Mouse (Mus musculus) mesoderm, embryonic 11.5 days (tissue): ENCODE results near the gene Sympk.

ENCODE experiments used
- DNase-seq: peaks from one replicate; pipeline ENCODE4 v3.0.0-alpha.2; 2012; ENCODE audit warnings: low read depth, low spot score

The Sympk gene

DNA sequence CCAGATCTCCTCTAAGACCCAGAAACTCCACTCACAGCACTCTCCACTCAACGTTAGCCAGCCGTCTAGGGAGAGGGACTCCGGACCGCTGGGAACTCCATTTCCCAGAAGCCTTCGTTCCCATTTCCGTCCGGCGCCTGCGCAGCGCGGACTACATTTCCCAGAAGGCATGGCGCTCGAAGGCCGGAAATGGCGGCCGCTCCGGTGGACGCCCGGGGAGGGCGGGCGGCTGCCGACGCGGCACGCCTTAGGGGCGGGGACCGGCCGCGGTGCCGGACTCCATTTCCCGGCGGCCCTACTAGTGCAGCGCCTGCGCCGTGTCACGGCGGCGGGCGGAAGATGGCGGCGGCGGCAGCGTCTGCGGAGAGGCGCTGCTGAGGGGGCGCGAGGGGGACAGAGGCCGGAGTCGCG lies at the start of gene Sympk:
TSS of gene Sympk (plus strand) at position 282 of the 411 bp plus-strand sequence.
- peak; percentile 98 for DNase-seq

DNA sequence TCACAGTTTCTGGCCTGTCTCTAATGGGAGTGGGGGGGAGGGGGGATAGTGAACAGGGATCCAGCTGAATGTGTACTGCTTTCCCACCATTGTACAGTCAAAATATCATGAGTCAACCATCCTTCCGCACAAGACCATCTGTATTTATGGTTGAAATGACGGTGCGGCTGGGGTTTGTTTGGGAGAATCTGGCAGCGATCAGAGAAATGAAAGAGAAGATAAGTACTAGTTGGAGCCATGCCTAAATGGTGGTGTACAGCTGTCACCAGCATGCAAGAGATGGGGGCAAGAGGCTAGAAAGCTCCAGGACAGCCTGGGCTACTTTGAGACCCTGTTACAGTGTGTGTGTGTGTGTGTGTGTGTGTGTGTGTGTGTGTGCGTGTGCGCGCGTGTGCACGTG lies 45.8 kb upstream of the Sympk start:
- no peak for DNase-seq

DNA sequence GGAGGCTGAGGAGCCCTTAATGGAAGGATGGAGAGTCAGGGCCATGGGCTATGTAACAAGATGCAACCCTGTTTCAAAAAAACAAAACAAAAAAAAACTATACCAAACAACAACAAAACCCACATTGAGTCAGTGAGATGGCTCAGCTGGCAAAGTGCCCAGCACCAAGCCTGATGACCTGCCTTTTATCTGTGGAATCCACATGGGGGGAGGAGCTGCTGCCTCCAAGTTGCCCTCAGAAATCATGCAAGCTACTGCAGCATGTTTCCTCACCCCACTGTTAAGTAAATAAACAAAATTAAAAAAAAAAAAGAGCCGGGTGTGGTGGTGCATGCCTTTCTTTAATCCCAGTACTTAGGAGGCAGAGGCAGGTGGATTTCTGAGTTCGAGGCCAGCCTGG lies 37.7 kb upstream of the Sympk start:
- DNase-seq: no peak

DNA sequence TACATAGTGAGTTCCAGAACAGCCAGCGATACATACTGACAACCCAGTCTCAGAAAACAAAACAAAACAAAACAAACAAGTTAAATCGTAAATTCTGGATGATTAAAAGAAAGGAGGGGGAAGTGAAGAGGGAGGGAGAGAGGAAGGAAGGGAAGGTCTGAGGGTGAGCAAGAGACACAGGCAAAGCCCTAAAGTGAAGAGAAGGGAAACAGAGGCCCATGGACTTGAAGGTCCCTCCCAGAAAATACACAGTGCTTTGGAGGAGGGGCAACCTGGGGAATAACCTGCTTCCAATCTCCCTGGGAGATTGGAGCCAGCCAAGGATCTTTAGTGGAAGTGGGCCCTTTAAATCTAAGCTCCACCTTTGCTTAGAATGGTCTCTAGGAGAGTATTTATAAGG lies 37.1 kb upstream of the Sympk start, which contains the start of gene Nanos2:
TSS of gene Nanos2 (plus strand) at position 301 of the 400 bp plus-strand sequence.
- DNase-seq: no peak

DNA sequence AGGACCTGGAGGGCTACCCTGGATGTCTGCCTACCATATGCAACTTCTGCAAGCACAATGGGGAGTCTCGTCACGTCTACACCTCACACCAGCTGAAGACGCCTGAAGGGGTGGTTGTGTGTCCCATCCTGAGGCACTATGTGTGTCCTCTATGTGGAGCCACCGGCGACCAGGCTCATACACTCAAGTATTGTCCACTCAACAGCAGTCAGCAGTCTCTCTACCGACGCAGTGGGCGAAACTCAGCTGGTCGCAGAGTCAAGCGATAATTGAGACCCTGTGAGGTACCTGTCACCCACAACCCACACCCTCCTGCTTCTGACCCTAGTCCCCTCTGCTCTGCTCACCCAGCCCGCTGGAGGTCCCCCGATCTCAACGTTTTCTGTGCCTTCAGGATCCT lies 36.4 kb upstream of the Sympk start:
- DNase-seq: no peak

DNA sequence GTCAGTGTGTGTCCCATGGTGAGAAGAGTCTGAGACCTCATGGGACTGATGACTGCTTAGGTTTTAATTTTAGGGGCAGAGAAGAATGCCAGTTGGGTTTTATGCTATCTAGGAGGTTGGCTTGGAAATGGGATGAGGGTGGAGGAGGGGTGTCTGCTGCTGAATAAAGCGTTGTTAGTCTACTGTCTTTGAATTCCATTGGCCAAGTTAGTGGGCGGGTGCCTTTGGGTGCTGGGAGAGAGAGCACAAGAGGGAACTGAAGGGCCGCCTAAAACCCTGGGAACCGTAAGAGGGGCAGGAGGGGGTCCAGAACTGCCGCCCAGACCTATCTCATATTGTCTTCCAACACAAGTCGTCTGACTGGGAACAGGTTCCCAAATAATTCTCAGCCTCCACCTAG lies 35.4 kb upstream of the Sympk start:
- DNase-seq: no peak

DNA sequence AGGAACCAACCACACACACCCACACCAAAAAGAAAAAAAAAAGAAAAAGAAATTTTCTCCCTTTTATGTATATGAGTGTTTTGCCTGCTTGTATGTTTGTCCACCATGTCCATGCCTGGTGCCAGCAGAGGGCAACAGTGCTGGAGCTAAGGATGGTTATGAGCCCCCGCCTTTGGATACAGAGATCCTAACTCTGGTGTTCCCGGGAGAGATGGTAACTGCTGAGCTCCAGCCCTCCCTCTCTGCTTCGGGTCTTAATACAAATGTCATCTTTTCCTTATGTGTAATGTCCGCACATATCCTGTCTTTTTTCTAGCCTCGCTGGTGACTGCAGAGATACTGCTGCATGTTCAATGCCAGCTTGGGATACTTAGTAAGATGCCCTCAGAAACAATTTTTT lies 34.2 kb upstream of the Sympk start:
- DNase-seq: no peak

DNA sequence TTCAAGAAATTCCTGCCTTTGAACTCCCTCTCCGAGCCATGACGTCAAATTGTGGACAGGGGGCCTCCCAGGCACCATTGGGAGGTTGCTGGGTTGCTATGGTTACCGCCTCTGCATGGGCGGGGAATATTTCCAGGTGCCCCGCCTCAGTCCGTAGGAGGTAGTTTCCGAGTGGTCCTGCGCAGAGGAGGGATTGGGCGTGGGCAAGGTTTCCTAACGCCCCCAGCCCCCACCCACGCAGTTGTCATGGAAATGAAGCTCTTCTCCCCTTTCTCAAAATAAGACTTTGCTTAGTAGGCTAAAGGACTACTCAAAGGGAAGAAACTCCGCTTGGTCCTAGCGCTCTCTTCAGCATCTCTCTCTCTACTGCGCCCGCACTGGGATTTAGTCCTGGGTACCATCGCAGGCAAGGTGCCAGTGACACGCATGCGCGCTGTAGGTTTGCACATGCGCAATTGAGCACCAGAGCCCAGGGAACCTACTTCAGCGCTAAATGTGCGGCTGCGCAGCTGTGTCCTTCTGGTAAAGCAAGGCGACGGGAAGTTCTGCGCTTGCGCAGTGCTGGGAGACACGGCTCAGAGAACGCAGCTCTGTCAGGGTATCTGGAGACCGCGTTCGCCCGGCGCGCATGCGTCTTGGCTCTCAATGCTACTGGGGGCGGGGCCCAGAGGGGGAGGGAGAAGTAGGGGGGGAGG lies 33.4 kb upstream of the Sympk start, which contains the start of gene Mypop:
TSS of gene Mypop (plus strand) at position 645 of the 695 bp plus-strand sequence.
- DNase-seq: peak; percentile 100

DNA sequence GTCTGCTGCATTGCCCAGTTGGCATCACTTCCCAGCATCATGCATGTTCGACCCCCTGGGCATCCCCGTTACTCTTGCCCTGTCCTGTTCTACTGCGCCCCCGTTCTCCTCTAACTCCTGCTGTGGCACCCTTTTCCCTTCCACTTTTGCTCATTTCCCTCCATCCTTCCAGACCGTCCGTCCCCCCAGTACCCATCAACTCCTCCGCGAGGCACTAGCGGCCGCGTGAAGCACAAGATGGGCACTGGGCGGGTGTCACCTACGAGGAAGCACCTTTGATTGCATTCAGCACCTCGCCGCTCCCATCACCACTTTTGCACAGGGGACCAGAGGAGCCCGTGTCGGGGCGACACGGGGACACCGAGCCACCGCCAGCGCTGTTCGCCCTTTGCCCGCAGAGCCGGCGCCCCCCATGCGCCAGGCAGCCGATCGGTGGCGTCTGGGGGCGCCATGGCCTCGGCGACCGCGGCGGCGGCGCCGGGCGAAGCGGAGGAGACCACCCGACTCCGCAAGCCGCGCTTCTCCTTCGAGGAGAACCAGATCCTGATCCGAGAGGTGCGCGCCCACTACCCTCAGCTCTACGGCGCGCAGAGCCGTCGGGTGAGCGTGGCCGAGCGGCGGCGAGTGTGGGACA lies 32.4 kb upstream of the Sympk start:
- DNase-seq: no peak

DNA sequence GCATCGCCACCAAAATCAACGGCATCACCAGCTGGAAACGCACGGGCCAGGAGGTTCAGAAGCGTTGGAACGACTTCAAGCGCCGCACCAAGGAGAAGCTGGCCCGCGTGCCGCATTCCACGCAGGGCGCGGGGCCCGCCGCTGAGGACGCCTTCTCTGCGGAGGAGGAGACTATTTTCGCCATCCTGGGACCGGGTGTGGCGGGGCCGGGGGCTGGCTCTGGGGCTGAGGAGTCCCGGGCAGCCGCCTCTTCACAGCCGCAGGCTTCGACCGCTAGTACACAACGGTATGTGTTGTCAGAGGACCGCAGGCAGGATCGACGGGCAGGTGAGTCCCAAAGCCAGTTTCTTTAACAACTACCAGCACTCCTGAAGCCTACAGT lies 31.9 kb upstream of the Sympk start:
- no peak for DNase-seq

DNA sequence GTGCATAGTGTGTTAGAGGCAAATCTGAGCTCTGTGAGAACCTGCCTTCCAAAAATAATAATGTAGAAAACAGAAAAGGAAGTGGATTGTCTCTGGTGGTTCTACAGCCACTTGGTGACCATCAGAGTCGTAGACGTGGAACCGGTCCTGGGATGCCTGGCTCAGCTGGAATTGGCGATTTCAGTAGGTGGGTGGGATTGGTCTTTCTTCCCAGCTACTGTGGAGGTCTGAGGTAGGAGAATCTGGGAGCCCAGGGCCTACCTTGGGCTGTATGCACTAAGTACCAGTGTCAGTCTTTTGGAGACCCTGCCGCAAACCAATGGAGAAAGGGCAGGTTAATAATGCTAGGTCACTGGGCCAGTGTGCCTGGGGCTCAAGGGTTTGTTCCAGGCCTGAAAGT lies 31.1 kb upstream of the Sympk start:
- no peak for DNase-seq

DNA sequence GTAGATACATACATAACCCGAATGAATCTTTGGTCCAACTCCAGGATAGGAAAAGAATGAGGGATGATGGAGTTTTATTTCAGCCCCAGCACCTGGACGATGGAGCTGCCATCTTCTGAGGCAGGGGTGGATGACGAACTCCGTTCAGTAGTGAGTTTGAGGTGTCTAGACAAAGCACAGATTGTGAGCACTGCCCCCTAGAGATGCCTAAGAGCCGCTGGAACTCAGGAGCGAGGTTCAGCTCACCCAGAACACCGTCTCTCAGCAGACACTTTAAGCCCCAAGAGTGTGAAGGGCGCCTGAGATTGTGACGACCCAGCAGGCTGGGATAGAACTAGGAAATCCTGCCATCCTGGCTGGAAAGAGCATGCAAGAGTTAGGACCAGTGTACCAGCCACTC lies 25.3 kb upstream of the Sympk start:
- DNase-seq: no peak

DNA sequence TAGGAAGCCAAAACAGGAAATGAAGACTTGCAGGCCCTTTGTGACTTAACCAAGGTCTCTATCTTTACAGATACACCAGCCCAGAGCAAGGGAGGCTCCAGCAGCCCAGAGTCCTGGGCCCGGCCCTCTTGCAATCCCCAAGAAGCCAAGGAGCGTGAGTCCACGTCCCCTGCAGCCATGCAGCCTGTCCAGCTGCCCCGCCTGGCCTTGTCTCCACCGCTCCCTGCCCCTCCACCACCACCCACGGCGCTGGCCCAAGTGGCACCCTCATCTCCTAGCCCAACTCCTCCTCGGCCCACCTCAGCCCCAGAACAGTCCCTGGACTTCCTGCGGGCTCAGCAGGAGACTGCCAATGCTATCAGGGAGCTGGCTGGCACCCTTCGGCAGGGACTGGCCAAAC lies 23.8 kb upstream of the Sympk start:
- no peak for DNase-seq

DNA sequence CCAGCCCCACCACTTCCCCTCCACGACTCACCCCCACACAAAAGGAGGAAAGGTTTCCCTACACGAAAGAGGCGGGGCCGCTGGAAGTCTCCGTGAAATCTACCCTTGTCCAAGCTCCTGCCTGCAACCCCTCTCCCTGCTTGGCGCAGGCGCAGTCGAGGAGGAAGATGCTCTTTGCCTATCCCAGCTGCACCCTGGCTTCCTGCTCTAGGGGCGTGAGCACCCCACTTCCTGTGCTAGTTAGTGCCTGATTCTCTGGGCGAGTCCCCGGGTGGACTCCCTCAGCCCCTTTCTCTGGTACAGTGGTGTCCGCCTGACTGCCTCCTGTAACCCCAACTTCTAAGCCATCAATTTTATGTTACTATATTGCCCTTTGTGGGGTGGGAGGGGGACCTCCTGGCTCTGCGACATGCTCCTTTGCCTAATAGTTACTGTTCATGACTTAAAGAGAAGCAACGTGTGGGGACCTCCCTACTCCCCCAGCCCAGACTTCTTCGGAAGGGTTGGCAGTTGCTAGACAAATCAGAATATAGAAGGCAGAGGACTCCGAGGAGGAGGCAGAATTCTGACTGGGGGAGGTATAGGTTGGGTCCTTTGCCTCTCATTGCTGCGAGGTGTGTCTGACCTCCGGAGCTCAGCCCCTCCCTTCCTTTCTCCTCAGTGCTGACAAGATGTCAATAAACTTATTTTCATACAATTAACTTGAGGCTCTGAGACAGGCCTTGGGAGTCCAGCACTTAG lies 22.9 kb upstream of the Sympk start:
- DNase-seq: peak; percentile 77

DNA sequence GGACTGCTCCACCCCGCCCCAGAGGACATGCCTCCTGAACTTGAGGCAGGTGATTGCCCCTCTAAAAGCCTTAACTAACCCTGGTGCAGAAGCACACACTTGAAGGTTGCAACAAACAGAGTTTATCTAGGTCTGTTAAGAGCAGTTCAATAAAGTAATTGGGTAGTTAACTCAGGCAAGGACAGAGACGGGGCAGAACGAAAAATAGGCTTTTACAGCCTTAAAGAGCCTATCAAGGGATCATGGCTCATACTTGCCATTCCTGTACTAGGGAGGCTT lies 22.4 kb upstream of the Sympk start:
- DNase-seq: no peak

DNA sequence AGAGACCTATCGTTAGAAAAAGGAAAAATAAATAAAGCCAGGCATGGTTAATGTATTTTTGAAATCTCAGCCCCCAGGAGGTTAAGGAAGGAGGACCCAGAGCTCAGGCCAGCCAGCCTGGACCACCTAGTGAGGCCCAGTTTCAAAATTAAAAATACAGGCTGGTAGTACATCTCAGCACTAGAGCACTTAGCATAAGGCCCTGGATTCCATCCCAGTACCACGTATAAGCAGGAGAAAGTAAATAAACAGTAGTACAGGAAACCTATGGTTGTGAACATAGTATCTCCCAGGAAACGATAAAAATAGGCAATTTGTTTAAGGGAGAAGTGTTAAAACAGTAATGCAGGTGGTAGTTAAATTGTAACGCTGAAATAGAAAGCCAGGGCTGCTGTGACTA lies 22.1 kb upstream of the Sympk start:
- DNase-seq: no peak

DNA sequence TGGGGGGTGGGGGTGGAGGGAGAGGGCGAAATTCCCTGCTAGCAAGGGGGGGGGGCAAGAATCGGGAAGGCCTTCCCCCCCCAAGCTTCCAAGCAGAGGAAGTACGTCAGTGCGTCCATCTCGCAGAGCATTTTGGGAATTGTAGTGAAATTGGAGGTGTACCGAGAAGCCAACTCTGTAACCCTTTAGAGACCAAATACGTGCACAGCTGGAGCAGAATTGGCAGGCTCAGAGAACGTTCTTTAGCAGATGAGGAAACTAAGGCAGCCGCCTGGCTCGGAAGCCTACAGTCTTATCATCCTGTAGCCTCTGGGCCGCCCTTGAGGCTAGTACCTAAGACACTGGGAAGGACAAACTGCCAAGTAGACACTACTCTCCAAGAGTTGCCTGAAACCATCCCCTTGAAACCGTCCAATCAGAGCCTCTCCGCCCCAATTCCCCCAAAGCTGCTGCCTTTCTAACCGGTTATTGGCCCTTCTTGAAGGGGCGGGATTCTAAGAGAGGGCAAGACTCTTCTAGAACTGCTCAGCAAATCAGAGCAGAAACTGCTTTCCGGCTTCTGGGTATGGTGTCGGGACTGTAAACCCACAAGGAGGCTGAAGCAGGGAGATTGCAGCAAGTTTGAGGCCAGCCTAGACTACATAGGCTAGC lies 21.2 kb upstream of the Sympk start:
- DNase-seq: peak; percentile 87

DNA sequence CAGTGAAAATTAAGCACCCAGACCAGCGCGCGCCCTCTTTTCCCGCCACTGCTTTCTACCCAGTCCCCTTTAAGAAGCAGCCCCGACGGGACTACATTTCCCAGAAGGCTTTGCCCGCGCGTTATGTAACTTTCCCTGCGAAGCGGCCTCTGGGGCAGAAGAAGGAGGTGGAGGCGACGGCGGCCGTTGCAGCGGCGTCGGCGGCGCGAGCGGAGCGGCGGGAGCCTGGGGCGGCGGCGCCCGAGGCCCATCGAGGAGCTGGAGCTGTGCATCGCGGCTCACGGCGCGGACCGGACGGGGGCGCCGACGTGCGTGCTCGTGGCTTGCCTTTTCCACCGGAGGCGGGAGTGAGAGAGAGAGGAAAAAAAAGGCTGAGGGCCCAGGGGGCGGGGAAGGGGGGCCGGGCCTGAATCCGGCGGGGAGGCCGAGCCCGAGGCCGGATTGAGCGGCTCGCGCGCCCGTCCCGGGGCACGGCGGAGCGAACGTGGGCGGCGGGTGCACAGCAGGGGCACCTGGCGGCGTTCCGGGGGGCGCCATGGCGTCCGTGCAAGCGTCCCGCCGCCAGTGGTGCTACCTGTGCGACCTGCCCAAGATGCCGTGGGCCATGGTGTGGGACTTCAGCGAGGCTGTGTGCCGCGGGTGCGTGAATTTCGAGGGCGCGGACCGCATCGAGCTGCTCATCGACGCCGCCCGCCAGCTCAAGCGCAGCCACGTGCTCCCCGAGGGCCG lies 20.1 kb upstream of the Sympk start, which contains the start of gene Irf2bp1:
TSS of gene Irf2bp1 (plus strand) at position 143 of the 729 bp plus-strand sequence.
- peak; percentile 94 for DNase-seq

DNA sequence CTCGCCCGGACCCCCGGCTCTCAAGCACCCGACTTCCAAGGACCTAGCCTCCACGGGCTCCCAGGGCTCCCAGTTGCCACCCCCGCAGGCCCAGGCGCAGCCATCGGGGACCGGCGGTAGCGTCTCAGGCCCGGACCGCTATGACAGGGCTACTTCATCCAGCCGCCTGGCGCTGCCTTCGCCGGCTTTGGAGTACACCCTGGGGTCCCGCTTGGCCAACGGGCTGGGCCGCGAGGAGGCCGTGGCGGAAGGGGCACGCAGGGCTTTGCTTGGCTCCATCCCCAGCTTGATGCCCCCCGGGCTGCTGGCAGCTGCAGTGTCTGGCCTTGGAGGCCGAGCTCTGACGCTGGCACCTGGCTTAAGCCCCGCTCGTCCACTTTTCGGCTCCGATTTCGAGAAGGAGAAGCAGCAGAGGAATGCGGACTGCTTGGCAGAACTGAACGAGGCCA lies 19.5 kb upstream of the Sympk start:
- DNase-seq: no peak

DNA sequence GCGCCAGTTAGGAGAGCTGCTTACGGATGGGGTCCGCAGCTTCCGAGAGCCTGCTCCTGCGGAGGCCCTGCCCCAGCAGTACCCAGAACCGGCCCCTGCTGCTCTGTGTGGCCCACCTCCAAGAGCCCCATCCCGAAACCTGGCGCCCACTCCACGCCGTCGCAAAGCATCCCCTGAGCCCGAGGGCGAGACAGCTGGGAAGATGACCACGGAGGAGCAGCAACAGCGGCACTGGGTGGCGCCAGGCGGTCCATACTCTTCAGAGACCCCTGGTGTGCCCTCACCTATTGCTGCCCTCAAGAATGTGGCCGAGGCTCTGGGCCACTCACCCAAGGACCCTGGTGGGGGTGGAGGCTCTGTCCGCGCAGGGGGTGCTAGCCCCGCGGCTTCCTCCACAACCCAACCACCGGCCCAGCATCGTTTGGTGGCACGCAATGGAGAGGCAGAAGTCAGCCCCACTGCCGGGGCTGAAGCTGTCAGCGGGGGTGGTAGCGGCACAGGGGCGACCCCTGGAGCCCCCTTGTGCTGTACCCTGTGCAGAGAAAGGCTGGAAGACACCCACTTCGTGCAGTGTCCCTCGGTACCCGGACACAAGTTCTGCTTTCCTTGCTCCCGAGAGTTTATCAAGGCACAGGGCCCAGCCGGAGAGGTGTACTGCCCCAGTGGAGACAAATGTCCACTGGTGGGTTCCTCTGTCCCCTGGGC lies 18.6 kb upstream of the Sympk start:
- no peak for DNase-seq

DNA sequence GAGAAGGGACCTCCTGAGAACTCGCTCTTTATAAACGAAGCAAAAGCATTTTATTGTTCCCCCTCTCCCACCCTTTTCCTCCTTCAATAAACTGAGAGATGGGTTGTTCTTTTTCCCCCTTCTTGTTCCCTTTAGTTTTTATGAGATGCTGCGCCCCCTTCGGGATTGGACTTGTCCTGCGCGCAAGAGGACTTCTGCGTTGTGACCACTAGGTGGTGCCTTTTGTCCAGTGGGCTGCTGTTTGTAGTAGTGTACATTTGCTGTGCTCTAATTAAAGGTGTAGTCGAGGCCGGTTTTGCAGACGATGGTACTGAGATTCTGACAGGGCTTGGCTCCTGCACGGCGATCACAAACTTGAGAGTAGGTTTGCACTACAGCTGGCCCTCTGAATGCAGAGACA lies 17.7 kb upstream of the Sympk start:
- peak; percentile 91 for DNase-seq
